Mouse (Mus musculus): ENCODE data around the gene Ifit3. TPM values are rescaled to one million over a fixed set of nuclear protein-coding genes. Genes with fewer than 3 reads are reported as not detected.

Gene Ifit3
- total and polyA plus RNA-seq, 3 experiments, result 2.9 to 4.4 (median 3.7) TPM

GRCm38 (mm10) chr19:34624663-34625062 lies 41.3 kb downstream of the Ifit3 start:
- Histone ChIP-seq H3K27ac (no peak overlapping the region), H3K4me1 (ENCODE audit: control insufficient read depth, insufficient read depth, low read length) (no peaks in the 10 kb centered on the region), H3K4me3 (no peak overlapping the region), H3K9ac (ENCODE audit: low read depth, low read length) (no peak overlapping the region), H3K27me3 (ENCODE audit: control insufficient read depth, insufficient read depth, low read length) (no peaks in the 10 kb centered on the region), H3K36me3 (ENCODE audit: control insufficient read depth, insufficient read depth, low read length) (no peaks in the 10 kb centered on the region), H3K79me2 (replicated peaks; ENCODE audit: control insufficient read depth, insufficient read depth, low read length) (no peaks in the 10 kb centered on the region)
- WGBS, result 71% methylated on average over 4 of the region's 4 CpGs
- TF ChIP-seq POLR2A (IDR thresholded peaks at IDR 0.05; ENCODE audit: insufficient read depth, low read depth, low read length) (no peak), CTCF (IDR thresholded peaks at IDR 0.05) (no peak), EP300 (IDR thresholded peaks at IDR 0.05; ENCODE audit: insufficient read depth, low read depth, low read length) (no peak)
- intact Hi-C loops (cut with DNase I), result no loop called here
- no peak for DNase-seq

GRCm38 (mm10) chr19:34627496-34627895 lies 44.2 kb downstream of the Ifit3 start:
- 74% methylated on average over 2 of the region's 2 CpGs for WGBS
- Histone ChIP-seq H3K9ac (ENCODE audit: low read depth, low read length) (no peak overlapping the region), H3K79me2 (replicated peaks; ENCODE audit: control insufficient read depth, insufficient read depth, low read length) (no peaks in the 10 kb centered on the region), H3K27me3 (ENCODE audit: control insufficient read depth, insufficient read depth, low read length) (no peaks in the 10 kb centered on the region), H3K4me1 (ENCODE audit: control insufficient read depth, insufficient read depth, low read length) (no peaks in the 10 kb centered on the region), H3K36me3 (ENCODE audit: control insufficient read depth, insufficient read depth, low read length) (no peaks in the 10 kb centered on the region), H3K4me3 (no peak overlapping the region), H3K27ac (no peak overlapping the region)
- intact Hi-C loops (cut with DNase I), result no loop called here
- no peak for TF ChIP-seq EP300 (IDR thresholded peaks at IDR 0.05; ENCODE audit: insufficient read depth, low read depth, low read length)
- TF ChIP-seq POLR2A (IDR thresholded peaks at IDR 0.05; ENCODE audit: insufficient read depth, low read depth, low read length), result no peak
- no peak for TF ChIP-seq CTCF (IDR thresholded peaks at IDR 0.05)
- no peak for DNase-seq

- intact Hi-C loops (cut with DNase I), result no loop called here
- H3K79me2 ChIP-seq (replicated peaks; ENCODE audit: control insufficient read depth, insufficient read depth, low read length), result no peaks in the 10 kb centered on the region
- DNase-seq, result no peak
These were observed 48.2 kb downstream of the Ifit3 start for GRCm38 (mm10) chr19:34631487-34631886.

GRCm38 (mm10) chr19:34633484-34633883 lies 50.2 kb downstream of the Ifit3 start:
- no peak for DNase-seq
- TF ChIP-seq EP300 (IDR thresholded peaks at IDR 0.05; ENCODE audit: insufficient read depth, low read depth, low read length) (no peak), POLR2A (IDR thresholded peaks at IDR 0.05; ENCODE audit: insufficient read depth, low read depth, low read length) (no peak), CTCF (IDR thresholded peaks at IDR 0.05) (no peak)
- Histone ChIP-seq H3K27me3 (ENCODE audit: control insufficient read depth, insufficient read depth, low read length) (no peaks in the 10 kb centered on the region), H3K79me2 (replicated peaks; ENCODE audit: control insufficient read depth, insufficient read depth, low read length) (no peaks in the 10 kb centered on the region), H3K9ac (ENCODE audit: low read depth, low read length) (no peak overlapping the region), H3K4me3 (no peak overlapping the region), H3K36me3 (ENCODE audit: control insufficient read depth, insufficient read depth, low read length) (no peaks in the 10 kb centered on the region), H3K4me1 (ENCODE audit: control insufficient read depth, insufficient read depth, low read length) (peaks cover 1% of the 10 kb centered on the region; the same call in 1 of the 2 replicates), H3K27ac (no peak overlapping the region)
- 33% methylated on average over 2 of the region's 2 CpGs for WGBS
- intact Hi-C loops (cut with DNase I), result no loop called here

More at GRCm38 (mm10) chr19:34631487-34631886, 48.2 kb downstream of the Ifit3 start:
- no peaks in the 10 kb centered on the region for H3K27me3 ChIP-seq (ENCODE audit: control insufficient read depth, insufficient read depth, low read length)
- H3K27ac ChIP-seq, result no peak overlapping the region
- no peak overlapping the region for H3K9ac ChIP-seq (ENCODE audit: low read depth, low read length)
- H3K36me3 ChIP-seq (ENCODE audit: control insufficient read depth, insufficient read depth, low read length), result no peaks in the 10 kb centered on the region
- H3K4me3 ChIP-seq, result no peak overlapping the region
- TF ChIP-seq EP300 (IDR thresholded peaks at IDR 0.05; ENCODE audit: insufficient read depth, low read depth, low read length), result no peak
- no peak for TF ChIP-seq POLR2A (IDR thresholded peaks at IDR 0.05; ENCODE audit: insufficient read depth, low read depth, low read length)
- no peak for TF ChIP-seq CTCF (IDR thresholded peaks at IDR 0.05)
- H3K4me1 ChIP-seq (ENCODE audit: control insufficient read depth, insufficient read depth, low read length), result no peaks in the 10 kb centered on the region

- H3K79me2 ChIP-seq (replicated peaks; ENCODE audit: control insufficient read depth, insufficient read depth, low read length), result peaks cover 1% of the 10 kb centered on the region; the same call in 1 of the 2 replicates
- H3K4me3 ChIP-seq, result no peak overlapping the region
- no peaks in the 10 kb centered on the region; the same call in 1 of the 2 replicates for H3K36me3 ChIP-seq (ENCODE audit: control insufficient read depth, insufficient read depth, low read length)
- intact Hi-C loops (cut with DNase I), result loop anchor here (1.0 to 5.0 kb wide), 6 partner anchors 30 to 395 kb away; partner anchors contain the start of gene Ifit3b
- H3K4me1 ChIP-seq (ENCODE audit: control insufficient read depth, insufficient read depth, low read length), result peaks cover 5% of the 10 kb centered on the region
- no peaks in the 10 kb centered on the region for H3K27me3 ChIP-seq (ENCODE audit: control insufficient read depth, insufficient read depth, low read length)
- WGBS, result 9% methylated on average over 3 of the region's 3 CpGs
- DNase-seq, result peak; percentile 57 to 60
- TF ChIP-seq POLR2A (IDR thresholded peaks at IDR 0.05; ENCODE audit: insufficient read depth, low read depth, low read length) (no peak), CTCF (IDR thresholded peaks at IDR 0.05) (peak; percentile 95), EP300 (IDR thresholded peaks at IDR 0.05; ENCODE audit: insufficient read depth, low read depth, low read length) (peak; percentile 69; the same call in 1 of the 2 replicates)
- no peak overlapping the region for H3K9ac ChIP-seq (ENCODE audit: low read depth, low read length)
- no peak overlapping the region for H3K27ac ChIP-seq
These were observed 53.7 kb downstream of the Ifit3 start for GRCm38 (mm10) chr19:34636933-34637557.

Other genes with a start within 250 kb of the Ifit3 start
- gene Ch25h, start 108.4 kb upstream of the Ifit3 start, total RNA-seq (2021), result under 1 TPM; 0.16 to 0.34 TPM
- 2.4 and 3.2 TPM in 2 replicates for gene Ch25h, start 108.4 kb upstream of the Ifit3 start, polyA plus RNA-seq (2012; rRNA removed)
- gene Lipa, start 56.1 kb upstream of the Ifit3 start, total RNA-seq (2021), result 10 to 100 TPM; 24.9 to 25.1 TPM
- 18.8 and 30.9 TPM in 2 replicates for gene Lipa, start 56.1 kb upstream of the Ifit3 start, polyA plus RNA-seq (2012; rRNA removed)
- gene Ifit2, start 32.8 kb upstream of the Ifit3 start, total RNA-seq (2021), result 1 to 10 TPM; 3.4 to 4.2 TPM
- 1.8 and 5.3 TPM in 2 replicates for gene Ifit2, start 32.8 kb upstream of the Ifit3 start, polyA plus RNA-seq (2012; rRNA removed)
- gene Ifit1bl1, start 18.4 kb downstream of the Ifit3 start, total RNA-seq (2021), result 1 to 10 TPM; 1.5 to 1.8 TPM
- gene Ifit1bl1, start 18.4 kb downstream of the Ifit3 start, polyA plus RNA-seq (2012; rRNA removed), result 1.3 and 2.8 TPM in 2 replicates
- gene Ifit3b, start 24.4 kb downstream of the Ifit3 start, total RNA-seq (2021), result 1 to 10 TPM; 1.2 to 1.4 TPM
- 0.90 and 2.4 TPM in 2 replicates for gene Ifit3b, start 24.4 kb downstream of the Ifit3 start, polyA plus RNA-seq (2012; rRNA removed)
- 1 to 10 TPM; 1.6 to 2.0 TPM for gene Ifit1bl2, start 57.2 kb downstream of the Ifit3 start, total RNA-seq (2021)
- 1.0 and 1.9 TPM in 2 replicates for gene Ifit1bl2, start 57.2 kb downstream of the Ifit3 start, polyA plus RNA-seq (2012; rRNA removed)
- gene Ifit1, start 57.3 kb downstream of the Ifit3 start, total RNA-seq (2021), result 1 to 10 TPM; 1.3 to 1.5 TPM
- 2.4 and 4.9 TPM in 2 replicates for gene Ifit1, start 57.3 kb downstream of the Ifit3 start, polyA plus RNA-seq (2012; rRNA removed)
- 1 to 10 TPM; 2.0 to 2.7 TPM for gene Slc16a12, start 163.8 kb downstream of the Ifit3 start, total RNA-seq (2021)
- 1.7 and 3.3 TPM in 2 replicates for gene Slc16a12, start 163.8 kb downstream of the Ifit3 start, polyA plus RNA-seq (2012; rRNA removed)

Data from heart, adult 2 months (tissue).